Mouse (Mus musculus) erythroblast, embryonic 14.5 days (primary cell): Measurements from ENCODE around the gene Sgms2.

Experiments used
- GATA1 ChIP-seq: IDR thresholded peaks from 2 replicates; pipeline ENCODE4 v1.6.1; 2012; ENCODE audit warnings: low read length, inconsistent platforms, mixed read lengths
- TAL1 ChIP-seq: IDR thresholded peaks from 3 replicates; pipeline ENCODE4 v1.6.1; 2012; ENCODE audit warnings: low read length, inconsistent platforms, mixed read lengths

DNA sequence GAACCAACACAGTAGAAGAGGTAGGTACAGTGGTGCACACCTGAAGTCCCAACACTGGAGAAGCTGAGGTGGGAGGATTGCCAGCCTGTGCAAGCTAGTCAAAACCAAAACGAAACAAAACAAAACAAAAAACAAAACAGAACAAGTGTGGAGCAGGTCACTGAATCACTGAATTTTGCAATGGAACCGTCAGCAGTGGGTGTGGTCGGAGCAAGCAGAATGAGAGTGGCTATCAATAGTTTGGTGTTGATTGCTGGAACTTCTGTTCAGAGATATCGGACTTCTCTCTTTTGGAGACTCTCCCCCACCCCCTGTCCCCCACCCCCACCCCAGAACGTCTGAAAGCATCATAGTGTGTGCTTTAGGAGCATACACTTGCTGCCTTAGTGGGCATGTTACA, 33.0 kb upstream of the Sgms2 start:
- no peak for TF ChIP-seq TAL1
- TF ChIP-seq GATA1, result no peak
